Comparison of ENCODE assay signal across 11 mouse cellular contexts in genomic region chr9:46272070-46272469, GRCm38 (mm10). TPM values are rescaled to one million over a fixed set of nuclear protein-coding genes. Genes with fewer than 3 reads are reported as not detected.
A peak's percentile ranks its signal among the peaks of the same experiment; 100 is the strongest.
DNase-seq lines count a peak whose midpoint lies in the region; ATAC-seq and TF ChIP-seq lines count a peak whose summit lies in the region.
"Had no signal": no experiment of that assay in that cellular context is flagged by ENCODE, and none has a peak within 500 bp of the region (broad histone marks: within the 10 kb centered on the region; RNA-seq: fewer than 3 reads in every experiment).

No protein-coding gene starts in this region.

- H3K4me3 ChIP-seq in heart, embryonic 12.5 days = no peak overlapping the region
- H3K4me3 ChIP-seq in embryonic facial prominence, embryonic 10.5 days = peak overlapping the region; percentile 95; the same call in 1 of the 2 replicates
- H3K4me3 ChIP-seq in liver, embryonic 14.5 days (ENCODE audit: insufficient read depth in 1 of 2, low read depth in 2 of 2, low read length in 2 of 2) = peak overlapping the region; percentile 88 to 92; a peak in 3 of 4 replicates

- peak overlapping the region; percentile 62; the same call in 1 of the 2 replicates for H3K27ac ChIP-seq in heart, embryonic 12.5 days (ENCODE audit: poor library complexity, severe bottlenecking)
- H3K27ac ChIP-seq in embryonic facial prominence, embryonic 10.5 days (replicated peaks) = no peak overlapping the region
- no peak overlapping the region for H3K27ac ChIP-seq in liver, embryonic 14.5 days

- peaks cover 29% of the 10 kb centered on the region for H3K36me3 ChIP-seq in heart, embryonic 12.5 days
- H3K36me3 ChIP-seq in embryonic facial prominence, embryonic 10.5 days (replicated peaks) = peaks cover 30% of the 10 kb centered on the region
- H3K36me3 ChIP-seq in liver, embryonic 14.5 days (replicated peaks; ENCODE audit: control insufficient read depth, insufficient read depth, low read depth) = peaks cover 20% of the 10 kb centered on the region

- TF ChIP-seq EP300 in liver, embryonic 14.5 days (IDR thresholded peaks at IDR 0.05; ENCODE audit: low read depth) = no peak

- H3K9ac ChIP-seq in heart, embryonic 12.5 days = no peak overlapping the region
- no peak overlapping the region; the same call in 1 of the 2 replicates for H3K9ac ChIP-seq in liver, embryonic 14.5 days (replicated peaks)

- peak overlapping the region; percentile 94 for H3K4me2 ChIP-seq in heart, embryonic 12.5 days
- peak overlapping the region; percentile 73 for H3K4me2 ChIP-seq in liver, embryonic 14.5 days (ENCODE audit: low read depth)

- H3K4me1 ChIP-seq in heart, embryonic 12.5 days (replicated peaks) = peaks cover 15% of the 10 kb centered on the region
- peaks cover 32% of the 10 kb centered on the region for H3K4me1 ChIP-seq in embryonic facial prominence, embryonic 10.5 days
- peaks cover 7 to 9% of the 10 kb centered on the region in 2 experiments; a peak in 3 of 4 replicates for H3K4me1 ChIP-seq in liver, embryonic 14.5 days (replicated peaks; ENCODE audit: control insufficient read depth in 2 of 2, insufficient read depth in 2 of 2, low read length in 1 of 2)

- H3K9me3 ChIP-seq in heart, embryonic 12.5 days (replicated peaks) = no peaks in the 10 kb centered on the region
- no peaks in the 10 kb centered on the region for H3K9me3 ChIP-seq in embryonic facial prominence, embryonic 10.5 days
- no peaks in the 10 kb centered on the region for H3K9me3 ChIP-seq in liver, embryonic 14.5 days (ENCODE audit: control insufficient read depth, low read length)
- H3K9me3 ChIP-seq: intestine, embryonic 15.5 days had no signal

- peaks cover 34% of the 10 kb centered on the region for H3K27me3 ChIP-seq in heart, embryonic 12.5 days (replicated peaks)
- peaks cover 43% of the 10 kb centered on the region for H3K27me3 ChIP-seq in embryonic facial prominence, embryonic 10.5 days (replicated peaks; ENCODE audit: low read depth, poor library complexity, severe bottlenecking)
- H3K27me3 ChIP-seq in liver, embryonic 14.5 days (ENCODE audit: control insufficient read depth, insufficient read depth, low read length) = no peaks in the 10 kb centered on the region

- no peak for DNase-seq in heart, adult 8-10 months (ENCODE audit: low spot score)
- peak; percentile 83 for DNase-seq in CD4-positive helper T cell, adult 2 months (ENCODE audit: low read depth, low spot score)
- DNase-seq in embryonic facial prominence, embryonic 10.5 days (ENCODE audit: low spot score) = no peak
- DNase-seq in liver, embryonic 14.5 days (ENCODE audit: low read depth in 3 of 3, low spot score in 3 of 3) = no peak
- no peak for DNase-seq in embryo, embryonic 11 days
- DNase-seq in adrenal gland, adult (ENCODE audit: inconsistent age in 2 of 2, low spot score in 1 of 2) = no peak
- no peak for DNase-seq in frontal cortex, postnatal 10 days (ENCODE audit: low spot score in 2 of 2)

- WGBS in heart, embryonic 12.5 days = 63% methylated on average over 9 of the region's 9 CpGs
- 86% methylated on average over 9 of the region's 9 CpGs for WGBS in embryonic facial prominence, embryonic 10.5 days
- WGBS in liver, embryonic 14.5 days (ENCODE audit: insufficient replicate concordance) = 22% methylated on average over 9 of the region's 9 CpGs

- ATAC-seq in heart, embryonic 12.5 days (ENCODE audit: insufficient number of reproducible peaks, low FRiP score) = peak; percentile 58
- no peak for ATAC-seq in liver, embryonic 14.5 days (ENCODE audit: insufficient read depth)

- no peak for TF ChIP-seq CTCF in liver, embryonic 14.5 days (IDR thresholded peaks at IDR 0.05; ENCODE audit: low read depth)

RNA-seq across cellular contexts. Expression of gene Zpr1, which starts 0.8 kb away (rescaled TPM):
- 34.1 and 36.8 TPM in 2 replicates for polyA plus RNA-seq in heart, embryonic 12.5 days (2016; fragmentation: Nextera tagmentation; extraction: Ambion mirVana)
- total RNA-seq in heart, adult 8-10 months (2022) = 10 to 100 TPM; 18.3 to 25.1 (median 20.9) TPM
- 70.8 and 71.1 TPM in 2 replicates for polyA plus RNA-seq in embryonic facial prominence, embryonic 10.5 days (2016; fragmentation: Nextera tagmentation; extraction: Ambion mirVana)
- 11.5 and 16.4 TPM in 2 replicates for polyA plus RNA-seq in liver, embryonic 14.5 days (2012; rRNA removed)
- polyA plus RNA-seq in liver, embryonic 14.5 days (2014; fragmentation: Nextera tagmentation; extraction: Ambion mirVana) = 28.1 and 28.6 TPM in 2 replicates

RNA-seq across cellular contexts. Expression of gene Apoa5, which starts 3.6 kb away (rescaled TPM):
- polyA plus RNA-seq in heart, embryonic 12.5 days (2016; fragmentation: Nextera tagmentation; extraction: Ambion mirVana) = not detected in 2 replicates
- total RNA-seq in heart, adult 8-10 months (2022) = not detected
- polyA plus RNA-seq in embryonic facial prominence, embryonic 10.5 days (2016; fragmentation: Nextera tagmentation; extraction: Ambion mirVana) = not detected in 2 replicates
- polyA plus RNA-seq in liver, embryonic 14.5 days (2012; rRNA removed) = 0.47 and 0.54 TPM in 2 replicates
- polyA plus RNA-seq in liver, embryonic 14.5 days (2014; fragmentation: Nextera tagmentation; extraction: Ambion mirVana) = 1.1 and 1.2 TPM in 2 replicates
- total RNA-seq: left cerebral cortex, postnatal 14 days had no signal
- polyA plus RNA-seq: embryonic facial prominence, embryonic 14.5 days had no signal

RNA-seq across cellular contexts. Expression of gene Bud13, which starts 10.7 kb away (rescaled TPM):
- 16.2 and 18.4 TPM in 2 replicates for polyA plus RNA-seq in heart, embryonic 12.5 days (2016; fragmentation: Nextera tagmentation; extraction: Ambion mirVana)
- total RNA-seq in heart, adult 8-10 months (2022) = 1 to 10 TPM; 6.6 to 9.0 (median 8.6) TPM
- polyA plus RNA-seq in embryonic facial prominence, embryonic 10.5 days (2016; fragmentation: Nextera tagmentation; extraction: Ambion mirVana) = 34.3 and 34.7 TPM in 2 replicates
- 3.8 and 4.5 TPM in 2 replicates for polyA plus RNA-seq in liver, embryonic 14.5 days (2012; rRNA removed)
- 5.5 and 6.2 TPM in 2 replicates for polyA plus RNA-seq in liver, embryonic 14.5 days (2014; fragmentation: Nextera tagmentation; extraction: Ambion mirVana)

RNA-seq across cellular contexts. Expression of gene Apoa4, which starts 31.6 kb away (rescaled TPM):
- polyA plus RNA-seq in heart, embryonic 12.5 days (2016; fragmentation: Nextera tagmentation; extraction: Ambion mirVana) = 0.74 and 1.3 TPM in 2 replicates
- total RNA-seq in heart, adult 8-10 months (2022) = not detected
- not detected in 2 replicates for polyA plus RNA-seq in embryonic facial prominence, embryonic 10.5 days (2016; fragmentation: Nextera tagmentation; extraction: Ambion mirVana)
- polyA plus RNA-seq in liver, embryonic 14.5 days (2012; rRNA removed) = 0.02 TPM in 1 of 2 replicates, not detected in the other
- not detected in 2 replicates for polyA plus RNA-seq in liver, embryonic 14.5 days (2014; fragmentation: Nextera tagmentation; extraction: Ambion mirVana)
- total RNA-seq: left cerebral cortex, postnatal 14 days had no signal

RNA-seq across cellular contexts. Expression of gene Apoc3, which starts 36.6 kb away (rescaled TPM):
- not detected in 2 replicates for polyA plus RNA-seq in heart, embryonic 12.5 days (2016; fragmentation: Nextera tagmentation; extraction: Ambion mirVana)
- not detected for total RNA-seq in heart, adult 8-10 months (2022)
- polyA plus RNA-seq in embryonic facial prominence, embryonic 10.5 days (2016; fragmentation: Nextera tagmentation; extraction: Ambion mirVana) = not detected in 2 replicates
- 2.7 and 3.4 TPM in 2 replicates for polyA plus RNA-seq in liver, embryonic 14.5 days (2012; rRNA removed)
- polyA plus RNA-seq in liver, embryonic 14.5 days (2014; fragmentation: Nextera tagmentation; extraction: Ambion mirVana) = 4.1 and 5.8 TPM in 2 replicates
- polyA plus RNA-seq: embryonic facial prominence, embryonic 14.5 days had no signal
